Mouse (Mus musculus) granulocyte monocyte progenitor cell, adult 5-6 weeks (primary cell): ENCODE measurements around the gene Tox3. TPM values are rescaled to one million over a fixed set of nuclear protein-coding genes. Genes with fewer than 3 reads are reported as not detected.

Experiments
- ATAC-seq: replicated peaks from 2 replicates; pipeline ENCODE4 v1.8.0; 2016; ENCODE audit warnings: mild to moderate bottlenecking, moderate TSS enrichment, inconsistent platforms; ENCODE audit not compliant: poor library complexity, severe bottlenecking
- total RNA-seq, 2 experiments: library from RNA; stranded (forward) in 1 of 2; stranded (reverse) in 1 of 2; fragments of 200-712, 200-1000 nt in 1 of 2; fragments of >200 nt in 1 of 2; fragmentation: Nextera tagmentation in 1 of 2; gene quantifications; 2 replicates each; pipeline ENCODE4 v1.2.3; 2014 to 2017

Gene Tox3
- not detected in 2 replicates for total RNA-seq (2014; fragmentation: Nextera tagmentation)
- not detected in 2 replicates for total RNA-seq (2017)

DNA sequence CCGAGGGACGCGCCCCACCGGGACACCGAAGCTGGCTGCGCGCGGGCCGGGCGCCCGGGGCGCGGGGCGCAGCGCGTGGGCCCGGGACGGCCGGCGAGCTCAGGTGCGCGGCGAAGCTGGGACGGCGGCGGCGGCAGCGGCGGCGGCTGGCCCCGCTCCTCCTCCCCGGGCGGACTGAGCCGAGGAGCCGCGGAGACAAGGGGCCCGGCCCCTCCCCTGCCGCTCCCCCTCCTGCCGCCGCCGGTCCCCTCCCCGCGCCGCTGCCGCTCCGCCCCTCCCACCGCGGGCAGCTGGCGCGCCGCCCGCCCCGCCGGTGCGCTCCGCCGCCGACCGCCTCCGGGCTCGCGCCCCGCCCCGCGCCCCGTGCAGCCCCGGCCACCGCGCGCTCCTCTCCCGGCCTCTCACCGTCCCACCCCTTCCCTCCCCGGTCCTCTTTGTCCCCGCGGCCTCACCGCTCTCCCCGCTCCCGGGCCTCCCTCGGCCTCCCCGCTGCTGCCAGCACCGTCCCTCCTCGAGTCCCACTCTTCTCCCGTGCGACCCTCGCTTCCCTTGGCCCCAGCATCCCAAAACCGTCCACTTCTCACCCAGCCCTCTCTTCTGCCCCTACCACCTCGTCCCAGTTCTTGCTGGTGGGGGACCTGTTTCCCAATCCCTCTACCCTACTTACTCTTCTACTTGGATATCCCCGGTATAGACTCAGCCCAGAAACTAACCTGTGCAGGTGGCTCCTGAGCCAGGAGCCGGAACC is at the start of gene Tox3:
Tox3 (minus strand) TSS at position 166 of the 748 bp plus-strand sequence.
- ATAC-seq: peak; percentile 59

DNA sequence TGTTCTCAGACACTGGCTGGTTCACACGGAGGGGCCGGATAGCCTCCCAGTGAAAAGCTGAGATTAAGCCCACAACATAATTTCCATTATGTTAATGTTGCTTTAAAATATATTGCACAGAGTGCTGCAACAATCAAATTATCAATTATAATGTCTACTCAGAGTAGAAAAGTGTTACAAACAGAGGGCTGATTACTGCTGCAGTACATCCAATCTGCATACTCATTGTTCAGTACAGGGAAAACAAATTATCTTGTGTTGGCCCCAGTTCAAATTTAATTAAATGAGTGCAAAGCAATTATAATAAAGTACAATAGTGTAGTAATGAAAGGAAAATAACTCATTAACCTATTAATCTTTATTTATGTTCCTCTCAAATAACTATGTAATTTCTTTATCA is 44.5 kb upstream of the Tox3 start:
- no peak for ATAC-seq

DNA sequence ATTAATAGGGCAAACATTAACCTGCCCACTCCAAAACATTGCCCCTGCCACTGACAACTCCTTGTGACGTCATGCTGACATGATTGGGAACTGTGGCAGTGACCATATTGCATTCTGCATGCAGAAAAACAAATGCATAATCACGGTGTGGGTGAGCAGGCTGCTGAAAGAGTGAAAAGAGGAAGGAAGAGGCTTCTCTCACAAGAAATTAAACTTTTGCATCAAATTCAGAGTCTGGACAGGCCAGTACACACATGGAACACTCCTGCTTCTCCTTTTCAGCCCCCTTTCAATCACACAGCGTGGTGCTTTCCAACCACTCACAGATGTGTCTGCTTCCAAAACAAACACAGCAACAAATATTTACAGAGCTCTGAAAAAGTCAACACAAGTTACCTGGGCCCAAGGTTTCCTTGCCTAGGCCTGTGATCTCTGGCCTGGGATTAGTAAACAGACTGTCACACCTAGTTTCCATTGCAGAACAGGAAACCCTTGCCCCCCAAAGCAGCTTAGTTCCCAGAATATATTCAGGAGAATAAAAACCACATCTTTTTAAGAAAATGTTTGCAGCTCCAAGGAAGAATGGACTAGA is 43.4 kb upstream of the Tox3 start:
- ATAC-seq: peak; percentile 90

DNA sequence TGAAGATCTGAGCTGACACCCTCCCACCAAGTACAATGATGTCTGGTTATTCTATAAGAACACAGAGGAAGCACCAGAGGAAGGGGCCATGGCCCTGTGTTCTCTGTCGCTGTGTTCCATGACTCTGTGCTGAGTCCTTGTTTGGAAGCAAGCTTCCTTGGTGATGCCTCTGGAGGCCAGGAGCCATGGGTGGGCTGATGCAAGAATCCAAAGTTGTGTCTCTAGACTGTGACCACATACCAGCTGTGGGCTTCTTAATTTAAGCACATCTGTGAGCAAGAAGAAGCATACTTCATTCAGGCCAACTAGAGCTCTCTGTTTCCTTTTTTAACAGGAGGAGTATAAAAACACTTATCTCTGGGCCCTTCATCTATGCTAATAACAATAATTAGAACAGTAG is 42.7 kb upstream of the Tox3 start:
- peak; percentile 57 for ATAC-seq

DNA sequence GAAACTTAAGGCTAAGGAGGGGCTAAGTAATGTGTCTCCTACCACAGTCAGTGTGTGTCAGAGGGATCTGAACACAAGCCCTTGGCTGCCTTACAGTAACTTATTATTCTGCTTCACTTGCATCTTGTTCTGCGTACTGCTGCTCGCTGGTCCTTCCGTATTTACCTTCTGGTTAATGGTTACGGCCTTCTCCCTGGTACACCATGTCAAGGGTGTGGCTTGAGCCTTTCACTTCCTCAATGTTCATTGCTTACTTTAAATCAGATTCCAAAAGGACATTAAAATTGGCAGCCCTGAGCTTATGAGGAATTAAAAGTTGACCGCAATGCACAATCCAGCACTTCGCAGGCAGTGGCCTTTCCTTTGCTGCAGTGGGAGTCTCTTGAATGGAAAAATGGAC is 30.9 kb upstream of the Tox3 start:
- ATAC-seq: peak; percentile 76

DNA sequence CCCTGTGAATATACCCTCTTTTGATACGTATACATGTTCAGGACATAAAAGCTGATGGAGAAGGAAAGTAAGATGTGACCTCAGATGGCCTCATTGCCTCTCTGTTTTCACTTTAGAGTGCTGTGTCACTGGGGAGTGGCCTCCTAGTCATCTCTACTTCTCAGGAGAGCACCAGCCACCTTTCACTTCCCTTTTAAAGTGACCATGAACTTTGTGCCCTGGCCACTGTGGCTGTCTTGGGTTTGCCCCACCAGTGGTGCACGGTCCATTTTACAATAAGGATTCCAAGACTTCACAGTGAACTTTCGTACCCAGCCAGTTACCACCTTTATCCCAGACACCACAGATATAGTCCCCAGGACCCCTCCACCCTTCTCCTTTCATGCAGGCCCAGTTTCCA is 29.9 kb upstream of the Tox3 start:
- peak; percentile 97 for ATAC-seq

DNA sequence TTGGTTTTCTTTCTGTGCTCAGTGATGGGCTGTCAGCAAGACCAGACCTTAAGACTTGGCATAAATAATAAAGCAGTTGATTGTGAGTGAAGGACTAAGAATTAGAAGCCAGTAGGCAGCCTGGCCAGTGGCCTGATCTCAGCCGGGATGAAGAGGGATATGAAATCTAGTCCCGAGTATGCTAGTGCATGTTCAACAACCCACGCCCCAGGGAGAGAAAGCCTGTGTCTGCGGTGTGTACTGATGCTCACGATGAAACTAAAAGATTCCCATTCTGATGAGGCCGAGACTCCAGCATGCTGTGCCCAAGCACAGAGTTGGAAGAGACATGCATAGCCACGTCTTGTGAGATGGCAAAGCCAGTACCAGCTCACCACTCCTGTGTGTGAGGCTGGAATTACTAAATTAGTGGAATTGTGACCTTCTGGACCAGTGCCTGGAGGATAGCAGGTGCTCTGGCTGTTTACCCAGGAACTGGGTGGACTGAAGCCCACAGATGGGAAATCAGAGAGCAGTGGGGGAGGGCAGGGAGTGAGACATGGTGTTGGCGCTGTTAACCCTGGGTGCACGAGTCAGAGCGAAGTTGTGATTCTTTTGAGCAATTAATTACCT is 23.6 kb upstream of the Tox3 start:
- no peak for ATAC-seq

DNA sequence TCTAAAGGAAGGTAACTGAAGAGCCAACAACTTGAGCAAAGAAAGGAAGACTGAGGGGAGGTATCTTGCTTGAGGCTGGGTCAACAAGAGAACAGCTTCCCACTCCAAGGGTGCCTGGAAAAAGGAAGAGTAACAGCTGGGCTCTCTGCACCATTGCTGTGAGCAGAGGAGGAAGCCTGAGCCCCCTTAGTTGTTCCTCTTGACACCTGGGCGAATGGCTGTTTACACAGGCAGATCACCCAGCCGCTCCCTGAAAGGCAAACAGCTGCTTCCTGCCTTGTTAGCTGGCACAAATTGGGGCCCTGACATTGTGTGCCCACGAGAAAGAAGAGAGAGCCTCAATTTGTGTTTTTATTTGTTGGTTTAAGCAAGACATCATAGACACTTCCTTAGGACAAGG is 21.7 kb upstream of the Tox3 start:
- ATAC-seq: no peak

DNA sequence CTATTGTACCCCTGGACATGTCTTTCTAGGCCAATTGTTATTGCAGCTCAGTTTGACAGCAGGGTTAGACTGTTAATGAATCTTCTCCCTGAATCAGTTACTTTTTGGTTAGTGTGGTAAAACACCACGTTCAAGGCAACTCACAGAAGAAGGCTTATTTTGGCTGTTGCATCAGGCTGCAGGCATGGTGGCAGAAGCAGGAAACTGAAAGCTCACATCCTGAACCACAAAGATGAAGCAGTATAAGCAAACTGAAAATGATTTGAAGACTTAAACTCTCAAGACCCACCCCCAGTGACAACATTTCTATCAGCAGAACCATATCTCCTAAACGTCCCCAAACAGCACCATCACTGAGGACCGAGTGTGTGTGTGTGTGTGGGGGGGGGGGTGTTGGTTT is 8.6 kb upstream of the Tox3 start:
- ATAC-seq: peak; percentile 93

DNA sequence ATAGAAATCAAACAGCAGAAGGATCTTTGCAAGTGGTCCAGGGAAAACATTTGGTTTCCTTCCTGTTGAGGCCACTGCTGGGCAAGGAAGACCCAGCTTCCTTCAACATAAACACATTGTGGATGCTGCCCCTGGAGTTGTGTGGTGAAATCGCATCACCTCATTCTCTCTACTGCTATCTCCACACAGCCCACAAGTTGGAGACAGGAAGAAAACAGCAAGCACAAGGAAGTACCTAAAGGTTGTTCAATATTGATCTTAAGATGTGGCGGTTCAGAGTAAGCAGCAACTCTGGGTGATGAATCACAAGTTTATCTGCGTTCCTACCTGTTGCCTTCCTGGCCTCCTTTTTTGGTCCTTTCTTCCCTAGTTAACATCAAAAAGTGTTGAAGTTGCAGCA is 6.6 kb upstream of the Tox3 start:
- no peak for ATAC-seq

DNA sequence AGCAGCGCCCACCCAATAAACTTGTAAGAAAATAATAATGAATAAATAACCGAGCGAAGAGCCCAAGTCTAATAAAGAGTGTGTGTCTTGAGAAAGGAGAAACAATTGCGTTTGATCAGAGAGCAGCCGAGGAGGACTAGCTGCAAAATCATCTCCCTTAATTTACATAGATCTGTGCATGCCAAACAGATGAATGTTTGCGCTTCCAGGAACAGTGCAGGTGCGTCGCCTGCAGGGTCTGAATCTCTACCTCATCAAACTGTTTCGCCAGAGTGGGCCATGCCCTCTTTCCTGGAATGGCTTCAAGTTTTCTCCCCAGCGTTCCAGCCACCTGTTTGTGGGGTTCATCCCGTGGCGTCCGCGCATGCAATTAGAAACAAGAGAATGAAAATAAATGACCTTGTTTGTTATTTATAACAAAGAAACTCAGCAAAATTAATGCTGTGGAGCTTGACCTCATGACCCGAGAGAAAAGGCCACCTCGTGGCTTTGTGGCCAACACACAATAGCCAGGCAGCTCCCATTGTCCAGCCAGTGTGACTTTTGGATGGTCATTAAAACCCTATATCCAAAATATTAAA is 5.9 kb upstream of the Tox3 start:
- ATAC-seq: no peak

DNA sequence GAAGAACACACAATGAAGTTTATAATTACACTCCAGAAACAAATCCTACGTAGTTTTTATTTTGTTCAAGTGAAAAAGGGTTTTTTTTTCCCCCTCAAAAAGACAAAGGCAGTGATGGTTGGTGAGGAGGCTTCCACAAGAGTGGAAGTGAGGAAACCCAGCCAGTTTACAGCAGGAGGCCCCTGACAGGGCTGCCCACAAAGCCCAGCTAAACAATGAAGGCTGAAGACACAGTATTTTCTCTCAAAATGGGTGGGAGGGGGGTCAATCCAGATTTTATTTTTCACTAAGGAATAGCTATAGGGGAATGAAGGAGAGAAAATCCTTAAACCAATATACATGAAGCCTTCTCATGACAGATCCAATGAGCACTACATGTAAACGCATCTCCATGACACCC is 5.4 kb upstream of the Tox3 start:
- no peak for ATAC-seq

DNA sequence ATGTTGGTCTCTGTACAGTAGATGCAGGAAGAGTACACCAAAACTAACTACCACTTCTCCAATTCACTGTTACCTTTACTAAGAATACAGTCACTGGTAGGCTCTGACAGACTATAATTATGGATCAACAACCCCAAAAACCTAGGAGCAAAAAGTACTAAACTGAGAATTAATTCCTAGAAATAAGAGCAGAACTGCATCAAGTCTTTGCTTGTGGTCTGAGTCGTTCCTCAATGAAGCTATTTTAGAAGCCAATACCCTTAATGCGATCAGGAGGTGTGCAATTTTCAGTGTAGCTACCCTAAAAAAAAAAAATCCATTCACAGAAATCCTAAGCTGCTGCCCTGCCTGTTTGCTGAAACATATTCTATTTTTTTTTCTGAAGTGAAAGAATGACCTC is 4.8 kb upstream of the Tox3 start:
- no peak for ATAC-seq

DNA sequence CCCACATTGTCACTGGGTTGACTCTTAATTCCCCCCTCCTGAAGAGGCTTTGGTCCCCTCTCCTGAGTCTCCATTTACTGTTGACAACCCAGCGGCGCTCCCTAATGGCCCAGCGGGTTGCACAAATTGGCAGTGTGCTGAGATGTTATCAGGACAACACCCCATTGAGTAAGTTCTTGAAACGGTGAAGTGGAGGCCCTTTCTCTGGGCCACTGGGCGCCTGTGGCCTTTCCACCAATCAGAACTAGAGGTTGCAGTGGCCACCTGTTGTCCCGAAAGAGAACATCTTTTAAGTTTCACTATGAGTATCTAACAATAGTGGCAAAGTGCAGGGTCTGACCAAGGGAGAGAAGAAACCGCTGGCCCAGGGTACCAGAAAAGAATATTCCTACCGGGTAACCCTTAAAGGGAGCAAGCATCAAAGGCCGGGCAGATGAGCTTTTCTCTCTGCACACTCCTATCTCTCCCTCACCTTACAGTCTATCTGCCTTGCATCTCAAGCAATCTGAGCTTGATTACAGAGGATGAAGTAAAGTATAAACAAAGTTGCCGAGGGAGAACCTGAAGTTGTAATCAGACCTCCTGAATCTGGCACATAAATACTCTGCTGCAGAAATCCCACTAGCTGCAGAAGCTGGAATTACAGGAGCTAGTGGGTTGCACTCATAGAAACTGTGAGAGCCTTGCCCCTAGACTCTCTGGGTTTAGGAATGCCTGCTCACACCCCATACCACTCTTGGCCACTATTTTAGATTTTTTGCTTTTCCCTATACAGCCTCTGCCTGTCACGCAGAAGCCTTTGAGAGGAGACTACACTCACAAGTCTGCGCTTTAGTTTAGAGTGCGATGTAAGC is 1.8 kb upstream of the Tox3 start:
- peak; percentile 49 for ATAC-seq

DNA sequence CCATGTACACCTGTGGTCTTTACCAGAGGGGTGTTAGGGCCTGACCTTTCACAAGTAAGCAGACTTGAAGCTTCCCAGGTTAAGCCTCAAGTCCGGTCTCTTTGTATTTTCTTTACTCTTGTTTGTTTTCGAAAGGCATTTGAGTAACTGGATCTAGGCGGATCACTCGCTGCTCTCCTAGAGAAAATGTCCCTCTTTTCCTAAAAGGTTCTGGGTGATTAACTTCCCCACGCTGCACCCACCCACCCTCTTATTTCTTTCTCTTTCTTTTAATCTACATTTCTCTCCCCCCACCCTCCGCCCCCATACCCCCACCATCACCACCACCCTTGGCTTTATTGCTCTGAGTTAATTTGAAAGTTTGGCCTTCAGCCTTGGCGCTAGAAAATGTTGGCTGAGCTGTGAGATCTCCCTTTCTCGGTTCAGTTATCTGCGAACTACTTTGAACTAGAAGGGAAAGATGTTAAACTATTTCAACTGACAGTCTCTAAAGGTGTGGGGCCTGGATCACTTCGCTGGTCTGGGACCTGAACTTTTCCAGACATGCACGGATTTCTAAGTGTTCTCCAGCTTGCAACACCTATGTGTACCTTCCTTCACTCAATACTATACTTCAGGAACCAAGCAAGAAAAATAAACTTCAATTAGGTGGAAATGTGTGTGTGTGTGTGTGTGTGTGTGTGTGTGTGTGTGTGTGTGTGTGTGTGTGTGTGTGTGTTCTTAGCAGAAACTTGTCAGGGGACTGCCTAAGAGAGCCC is 962 bp upstream of the Tox3 start:
- ATAC-seq: no peak

DNA sequence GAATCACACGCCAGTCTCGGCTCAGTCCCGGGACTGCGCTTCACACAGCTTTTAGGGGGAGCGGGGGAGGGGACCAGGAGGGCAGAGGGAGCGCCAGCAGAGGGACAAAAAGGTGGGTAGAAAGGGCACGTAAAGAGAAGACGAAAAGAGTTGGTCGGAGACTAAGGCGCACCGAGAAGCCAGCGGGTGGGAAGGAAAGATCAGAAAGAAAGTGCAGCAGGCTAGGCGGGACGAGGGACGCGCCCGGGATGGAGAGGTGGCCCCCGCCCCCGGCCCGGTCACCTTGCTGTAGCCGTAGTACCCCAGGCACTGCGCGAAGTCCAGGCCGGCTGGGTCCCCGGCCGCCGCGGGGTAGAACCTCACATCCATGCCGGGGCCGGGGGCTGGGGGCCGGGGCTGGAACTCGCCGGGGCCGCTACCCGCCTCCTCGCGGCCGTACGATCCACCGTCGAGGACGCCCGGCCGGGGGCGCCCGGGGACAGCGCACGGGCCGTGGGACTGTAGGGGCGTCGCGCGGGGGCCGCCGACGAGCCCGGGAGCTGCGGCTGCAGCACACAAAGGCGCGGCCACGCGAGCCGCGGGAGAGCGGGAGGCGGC is 464 bp downstream of the Tox3 start:
- peak; percentile 33 for ATAC-seq

DNA sequence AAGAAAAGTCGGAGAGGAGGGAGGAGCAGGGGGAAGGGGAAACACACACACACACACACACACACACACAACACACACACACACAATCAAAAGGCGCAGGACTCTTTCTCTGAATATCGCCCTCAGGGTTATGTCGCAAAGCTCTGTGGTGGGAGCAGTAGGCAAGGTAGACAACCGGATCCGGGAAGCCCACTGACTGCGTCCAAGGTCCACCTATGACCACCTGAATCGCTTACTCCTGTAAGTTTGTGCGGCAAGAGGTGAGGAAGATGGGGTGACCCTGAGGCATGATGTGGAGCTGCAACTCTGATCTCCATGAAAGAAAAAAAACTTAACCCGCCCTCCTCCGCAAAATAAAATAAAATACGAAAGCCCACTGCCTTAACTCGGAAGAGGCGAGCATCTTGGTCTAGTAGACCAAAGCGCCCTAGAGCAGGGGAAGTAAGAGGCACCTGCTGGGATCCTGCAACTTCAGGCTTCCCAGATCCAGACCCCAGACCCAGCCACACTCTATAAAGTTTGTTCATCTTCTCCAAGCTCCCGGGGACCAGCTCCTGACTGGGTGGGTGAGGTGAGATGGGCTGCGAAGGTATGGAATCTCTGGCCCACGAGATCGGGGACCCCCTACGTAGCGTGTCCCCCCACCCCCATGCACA is 1.1 kb downstream of the Tox3 start:
- ATAC-seq: no peak

DNA sequence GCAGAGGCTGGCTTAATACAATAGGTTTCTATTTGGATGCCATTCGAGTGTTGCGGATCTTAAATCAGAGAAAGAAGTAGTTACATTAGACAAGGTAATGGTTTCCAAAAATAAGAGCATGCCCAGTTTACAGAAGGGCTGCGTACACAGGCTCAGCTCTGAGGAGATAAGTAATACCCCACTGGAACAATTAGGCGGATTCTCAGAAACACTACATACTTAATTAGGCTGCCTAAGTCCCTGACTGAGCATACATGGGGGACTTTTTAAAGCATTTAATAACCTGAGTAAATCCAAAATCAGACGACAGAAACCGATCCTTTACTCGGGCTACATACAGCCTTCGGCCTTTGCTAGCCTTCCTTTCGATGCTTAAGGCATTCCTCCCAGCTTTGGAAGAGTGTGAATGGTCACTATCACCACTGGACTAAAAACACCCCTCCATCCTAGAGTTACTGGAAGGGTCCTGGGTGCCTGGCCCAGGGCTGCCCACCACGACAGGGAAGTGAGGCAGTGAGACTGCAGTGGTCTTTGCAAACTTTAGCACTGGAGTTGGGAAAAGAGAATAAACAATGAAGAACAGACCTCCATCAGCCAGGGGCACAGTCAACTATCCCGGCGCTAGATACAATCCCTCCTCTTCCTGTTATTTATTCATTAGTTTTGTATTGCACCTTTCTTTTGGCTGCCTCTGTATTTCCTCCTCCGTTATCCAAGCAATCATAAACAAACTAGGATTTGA is 1.8 kb downstream of the Tox3 start:
- no peak for ATAC-seq
